Mouse (Mus musculus) urinary bladder, postnatal 36 days (tissue): ENCODE measurements around the gene Rcn3.
"Not testable (repeated sequence)": the region's sequence is repeated elsewhere in the genome, so short reads cannot be mapped to it uniquely, and the experiment has no call there.

Experiments used
- DNase-seq, 2 experiments: peaks; one replicate each; pipeline ENCODE4 v3.0.0; 2022; ENCODE audit warnings: low spot score in 2 of 2, mixed read lengths in 1 of 2

The Rcn3 gene

DNA sequence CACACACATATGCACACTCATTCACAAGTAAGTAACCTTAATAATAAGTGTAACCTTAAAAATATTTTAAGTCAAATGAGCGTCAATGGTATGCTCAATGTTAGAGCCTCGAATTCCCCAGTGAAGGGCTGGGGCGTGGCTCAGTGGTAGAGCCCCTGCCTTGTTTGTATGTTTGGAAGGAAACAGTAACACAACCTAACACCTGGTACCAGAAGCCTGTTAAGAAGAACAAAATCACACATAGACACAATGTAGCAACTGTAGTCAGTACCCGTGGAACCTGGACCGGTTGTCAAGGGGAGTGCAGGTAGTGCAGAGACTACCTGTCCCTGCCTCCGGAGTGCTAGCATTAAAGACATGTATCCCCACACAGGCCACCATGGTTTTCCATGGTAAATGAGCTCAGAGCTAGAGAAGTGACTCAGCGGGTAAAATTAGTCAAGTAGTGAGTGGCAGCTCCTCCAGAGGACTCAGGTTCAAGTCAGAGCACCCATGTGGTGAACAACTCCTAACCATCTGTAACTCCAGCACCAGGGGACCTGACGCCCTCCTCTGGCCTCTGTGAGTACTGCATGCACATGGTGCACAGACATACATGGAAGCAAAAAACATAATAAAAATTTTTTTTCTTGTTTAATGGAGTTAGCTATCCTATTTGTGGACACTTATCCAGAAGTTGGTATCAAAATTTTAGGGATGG is 6.7 kb upstream of the Rcn3 start:
- DNase-seq: no peak

DNA sequence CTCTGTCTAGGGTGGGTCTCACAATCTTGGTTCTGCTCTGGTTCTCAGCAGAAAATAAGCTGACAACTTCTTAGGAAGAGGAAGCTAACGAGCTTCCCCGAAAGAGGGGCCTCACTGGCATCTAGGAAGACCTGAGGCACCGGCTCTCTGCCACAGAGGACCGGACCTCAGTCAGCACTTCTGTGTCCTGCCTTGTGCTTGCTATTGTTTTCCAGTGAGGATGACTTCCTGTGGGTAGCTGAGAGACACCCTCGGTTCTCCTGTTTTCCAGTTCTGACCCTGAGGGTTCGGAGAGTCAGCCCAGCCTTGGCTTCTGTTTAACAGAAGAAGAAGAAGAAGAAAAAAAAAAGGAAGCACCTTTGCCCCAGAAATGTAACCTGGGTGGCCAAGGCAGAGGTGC is 5.5 kb upstream of the Rcn3 start:
- DNase-seq: no peak

DNA sequence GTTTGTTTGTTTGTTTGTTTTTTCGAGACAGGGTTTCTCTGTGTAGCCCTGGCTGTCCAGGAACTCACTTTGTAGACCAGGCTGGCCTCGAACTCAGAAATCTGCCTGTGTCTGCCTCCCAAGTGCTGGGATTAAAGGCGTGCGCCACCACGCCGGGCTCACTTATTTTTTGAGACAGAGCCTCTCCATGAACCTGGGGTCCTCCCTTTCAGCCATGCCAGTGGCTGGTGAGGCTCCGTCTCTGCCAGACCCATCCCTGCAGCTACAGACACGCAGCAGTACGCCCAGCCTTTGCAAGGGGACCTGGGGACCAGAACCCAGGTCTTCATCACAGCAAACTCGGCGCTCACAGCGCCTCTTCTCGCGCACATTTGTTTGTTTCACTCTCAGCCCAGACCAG is 3.9 kb upstream of the Rcn3 start:
- not testable (repeated sequence) for DNase-seq

DNA sequence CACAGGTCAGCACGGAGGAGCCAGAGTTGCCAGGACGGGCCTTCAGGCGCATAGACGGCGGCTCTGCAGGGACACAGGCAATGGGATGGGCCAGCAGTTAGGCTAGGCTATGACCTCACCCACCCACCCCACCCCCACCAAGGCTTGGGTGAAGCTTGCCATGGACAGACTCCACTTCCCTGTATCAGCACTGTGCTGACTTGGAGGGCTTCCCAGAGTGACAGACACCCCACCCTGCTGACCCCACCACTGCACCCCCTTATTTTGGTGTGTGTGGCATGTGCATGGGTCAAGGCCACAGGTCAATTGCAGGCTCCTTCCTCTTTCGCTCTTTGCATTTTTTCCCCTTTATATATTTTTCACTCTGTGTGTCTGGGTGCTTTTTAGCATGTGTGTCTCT is 3.3 kb upstream of the Rcn3 start:
- DNase-seq: no peak

DNA sequence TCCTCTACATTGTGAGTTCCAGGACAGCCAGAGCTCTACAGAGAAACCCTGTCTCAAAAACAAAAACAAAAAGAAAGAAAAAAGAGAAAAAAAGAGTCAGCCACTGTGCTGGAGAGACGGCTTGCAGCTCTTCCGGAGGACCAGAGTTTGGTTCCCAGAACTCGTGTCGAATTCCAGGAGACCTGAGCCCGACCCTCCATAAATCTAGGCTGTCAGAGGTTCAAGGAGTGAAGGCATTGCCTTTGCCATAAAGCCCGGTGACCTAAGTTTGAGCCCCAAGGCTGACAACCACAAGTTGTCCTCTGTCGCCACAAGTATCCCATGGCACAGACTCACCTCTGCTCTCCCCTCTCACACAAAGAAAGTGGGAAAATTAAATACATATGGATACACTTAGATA is 2.1 kb upstream of the Rcn3 start:
- no peak for DNase-seq

DNA sequence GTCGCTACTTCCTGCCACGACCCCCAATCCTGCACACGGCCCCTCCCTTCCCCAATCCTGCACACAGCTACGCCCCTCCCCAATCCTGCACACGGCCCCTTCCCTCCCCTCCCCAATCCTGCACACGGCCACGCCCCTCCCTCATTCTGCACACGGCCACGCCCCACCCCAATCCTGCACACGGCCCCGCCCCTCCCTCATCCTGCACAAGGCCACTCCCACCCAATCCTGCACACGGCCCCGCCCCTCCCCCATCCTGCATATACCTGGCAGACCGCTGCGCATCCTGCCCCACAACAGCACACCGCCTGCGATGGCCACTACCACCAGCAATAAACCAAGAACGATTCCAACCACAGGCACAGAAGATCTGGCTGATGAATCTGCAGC is 1.5 kb upstream of the Rcn3 start:
- DNase-seq: no peak

DNA sequence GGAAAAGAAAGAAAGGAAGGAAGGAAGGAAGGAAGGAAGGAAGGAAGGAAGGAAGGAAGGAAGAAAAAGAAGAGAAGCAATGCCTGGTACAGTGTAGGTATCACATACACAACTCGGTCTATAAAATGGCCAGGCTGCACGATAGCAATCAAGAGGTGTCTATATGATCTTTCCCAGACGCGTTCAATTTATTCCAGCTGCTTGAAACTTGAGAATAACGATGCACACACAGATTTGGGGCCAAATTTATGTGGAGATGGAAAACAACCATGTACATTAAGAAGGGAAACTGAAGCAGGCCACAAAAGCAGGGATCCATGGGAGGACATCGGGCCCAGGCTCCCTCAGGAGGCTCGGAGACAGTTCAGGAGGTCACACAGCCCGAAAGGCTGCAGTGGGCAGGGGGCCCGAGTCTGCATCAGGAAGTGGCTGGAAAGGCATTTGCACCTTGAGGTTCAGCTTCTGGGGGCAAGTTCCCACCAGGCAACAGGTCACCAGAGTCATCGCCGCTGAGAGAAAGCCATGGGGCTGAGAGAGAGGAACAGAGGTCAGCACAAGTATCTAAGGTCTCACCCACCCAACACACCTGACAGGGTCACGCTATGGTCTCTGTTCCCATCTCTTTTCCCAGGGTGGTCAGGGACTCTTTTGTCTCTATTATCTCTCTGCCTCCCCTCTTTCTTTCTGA is 951 bp upstream of the Rcn3 start:
- DNase-seq: no peak

DNA sequence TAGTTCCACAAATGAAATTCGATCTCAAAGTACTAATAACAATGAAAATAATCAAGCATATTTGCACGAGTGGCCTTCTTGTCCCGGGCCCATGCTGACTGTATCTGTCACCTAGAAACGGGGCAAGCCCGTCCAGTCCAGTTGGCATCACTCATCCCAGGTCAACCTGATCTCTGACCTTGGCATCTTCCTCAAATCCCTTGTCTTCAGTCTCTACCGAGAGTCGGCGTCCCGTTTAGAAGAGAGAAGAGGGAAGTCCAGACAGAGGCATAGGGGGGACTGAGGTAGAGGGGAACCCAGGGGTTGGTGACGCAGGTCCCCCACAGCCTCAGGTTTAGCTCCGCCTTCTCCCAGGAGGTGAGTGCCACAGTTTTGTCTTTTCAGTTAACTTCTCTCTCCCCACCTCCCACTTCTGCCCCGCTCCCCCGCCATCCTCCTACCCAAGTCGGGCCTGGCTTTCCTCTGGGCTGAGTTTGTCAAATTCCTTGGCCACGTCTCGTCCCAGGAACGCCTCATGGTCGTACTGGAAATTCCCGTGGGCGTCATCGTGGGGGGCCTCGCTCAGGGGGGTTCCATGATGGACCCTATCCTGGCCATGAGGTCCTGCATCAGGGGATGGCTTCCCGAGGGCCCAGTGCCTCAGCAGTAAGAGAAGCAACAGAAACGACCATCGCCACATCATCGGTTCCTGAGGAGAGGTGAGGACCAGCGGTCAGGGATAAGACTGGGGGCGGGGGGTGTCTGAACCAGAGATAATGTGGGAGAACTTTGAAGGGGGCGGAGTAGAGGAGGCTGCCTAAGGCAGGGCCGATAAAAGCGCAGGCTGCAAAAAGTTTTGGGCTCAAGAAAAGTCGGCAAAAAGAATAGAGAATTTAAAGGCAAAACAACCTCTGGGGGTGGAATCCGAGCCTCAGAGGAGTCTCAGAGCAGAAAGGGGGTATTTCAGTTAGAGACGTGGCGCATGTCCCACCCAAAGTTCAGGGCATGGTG is 725 bp downstream of the Rcn3 start:
- DNase-seq: no peak

DNA sequence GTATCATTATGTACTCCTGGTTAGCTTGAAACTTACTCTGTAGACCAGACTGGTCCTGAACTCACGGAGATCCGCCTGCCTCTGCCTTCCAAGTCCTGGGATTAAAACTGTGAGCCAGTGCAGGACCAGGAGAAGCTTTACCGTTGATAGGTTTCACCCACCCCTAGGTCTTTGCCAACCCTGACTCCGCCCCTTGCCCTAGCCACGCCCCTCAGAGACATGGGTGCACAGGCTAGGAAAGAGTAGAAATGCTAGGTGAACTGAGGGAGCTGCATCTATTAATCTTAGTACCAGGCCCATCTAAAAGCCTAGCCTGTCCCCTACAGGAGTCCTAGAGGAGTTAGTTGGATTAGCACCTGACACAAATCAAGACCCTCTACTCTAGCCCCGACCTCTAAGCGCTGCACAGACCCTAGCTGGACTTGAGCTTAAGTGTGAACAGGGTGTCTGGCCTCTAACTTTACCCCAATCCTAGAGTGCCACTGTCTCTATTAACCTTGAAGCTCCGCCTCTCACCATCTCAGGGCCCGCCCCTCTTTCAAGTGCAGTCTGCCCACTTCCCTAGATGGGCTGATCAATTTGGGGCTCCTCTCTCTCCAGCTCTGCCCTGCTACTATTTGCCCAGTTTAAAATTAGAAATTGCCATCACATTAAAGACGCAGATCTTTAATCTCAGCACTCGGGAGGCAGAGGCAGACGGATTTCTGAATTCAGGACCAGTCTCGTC is 1.6 kb downstream of the Rcn3 start:
- no peak for DNase-seq

DNA sequence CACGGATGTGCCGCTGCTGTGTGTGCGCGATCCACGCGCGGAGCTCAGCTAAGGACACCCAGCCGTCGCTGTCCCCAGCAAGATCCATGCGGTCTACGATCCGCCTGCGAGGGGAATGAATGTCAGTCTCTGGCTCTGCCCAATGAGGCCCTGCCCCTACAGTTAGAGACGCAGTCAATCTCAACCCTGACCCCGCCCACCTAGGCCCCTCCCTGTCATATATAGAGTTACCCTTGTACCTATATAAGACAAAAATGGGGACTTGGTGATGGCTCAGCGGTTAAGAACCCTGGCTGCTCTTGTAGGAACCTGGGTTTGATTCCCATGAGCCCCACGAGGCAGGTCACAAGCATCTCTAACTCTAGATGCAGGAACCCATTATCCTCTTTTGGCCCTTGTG is 3.4 kb downstream of the Rcn3 start:
- DNase-seq: no peak

DNA sequence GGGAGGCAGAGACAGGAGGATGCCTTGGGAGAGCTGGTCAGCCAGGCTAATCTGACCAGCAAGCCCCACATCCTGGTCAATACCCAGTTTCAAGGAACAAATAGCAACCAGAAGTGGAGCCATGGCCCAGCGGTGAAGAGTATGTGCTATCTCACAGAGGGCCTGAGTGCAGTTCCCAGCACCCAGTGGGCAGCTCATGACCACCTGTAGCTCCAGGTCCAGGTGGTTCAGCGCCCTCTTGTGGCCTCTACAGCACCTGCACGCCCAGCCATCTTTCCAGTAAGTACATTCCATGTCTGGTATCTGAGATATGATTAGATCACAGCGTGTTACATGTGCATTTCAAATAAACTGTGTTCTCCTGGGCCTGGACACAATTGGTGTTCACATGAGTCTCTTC is 5.9 kb downstream of the Rcn3 start:
- no peak for DNase-seq

DNA sequence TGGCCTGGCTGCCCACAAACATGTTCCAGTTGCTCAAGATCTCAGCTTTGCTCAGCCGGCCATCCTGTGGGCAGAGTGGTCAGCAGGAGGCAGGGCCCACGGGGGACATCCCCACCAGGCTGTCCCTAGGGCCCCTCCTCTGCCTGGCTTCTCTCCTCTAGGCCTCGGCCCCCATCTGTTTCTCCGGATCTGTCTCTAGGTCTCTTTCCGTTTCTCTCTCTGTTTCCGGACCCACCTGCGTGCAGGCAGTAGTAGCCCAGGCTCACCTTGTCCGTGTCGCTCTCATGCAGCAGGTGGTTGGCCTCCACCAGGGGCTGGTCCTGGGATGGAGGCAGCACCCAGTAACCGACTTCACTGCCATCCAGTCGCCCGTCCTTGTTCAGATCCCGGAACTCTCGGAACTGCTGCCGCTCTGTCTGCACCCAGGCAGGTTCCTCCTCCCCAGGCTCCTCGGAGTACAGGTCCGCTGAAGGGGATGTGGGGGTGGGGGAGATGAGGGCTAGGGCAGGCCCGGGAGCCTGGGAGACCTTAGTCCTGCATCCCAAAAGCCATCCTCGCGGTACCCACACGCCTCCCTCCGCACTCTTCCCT is 8.6 kb downstream of the Rcn3 start:
- no peak for DNase-seq

DNA sequence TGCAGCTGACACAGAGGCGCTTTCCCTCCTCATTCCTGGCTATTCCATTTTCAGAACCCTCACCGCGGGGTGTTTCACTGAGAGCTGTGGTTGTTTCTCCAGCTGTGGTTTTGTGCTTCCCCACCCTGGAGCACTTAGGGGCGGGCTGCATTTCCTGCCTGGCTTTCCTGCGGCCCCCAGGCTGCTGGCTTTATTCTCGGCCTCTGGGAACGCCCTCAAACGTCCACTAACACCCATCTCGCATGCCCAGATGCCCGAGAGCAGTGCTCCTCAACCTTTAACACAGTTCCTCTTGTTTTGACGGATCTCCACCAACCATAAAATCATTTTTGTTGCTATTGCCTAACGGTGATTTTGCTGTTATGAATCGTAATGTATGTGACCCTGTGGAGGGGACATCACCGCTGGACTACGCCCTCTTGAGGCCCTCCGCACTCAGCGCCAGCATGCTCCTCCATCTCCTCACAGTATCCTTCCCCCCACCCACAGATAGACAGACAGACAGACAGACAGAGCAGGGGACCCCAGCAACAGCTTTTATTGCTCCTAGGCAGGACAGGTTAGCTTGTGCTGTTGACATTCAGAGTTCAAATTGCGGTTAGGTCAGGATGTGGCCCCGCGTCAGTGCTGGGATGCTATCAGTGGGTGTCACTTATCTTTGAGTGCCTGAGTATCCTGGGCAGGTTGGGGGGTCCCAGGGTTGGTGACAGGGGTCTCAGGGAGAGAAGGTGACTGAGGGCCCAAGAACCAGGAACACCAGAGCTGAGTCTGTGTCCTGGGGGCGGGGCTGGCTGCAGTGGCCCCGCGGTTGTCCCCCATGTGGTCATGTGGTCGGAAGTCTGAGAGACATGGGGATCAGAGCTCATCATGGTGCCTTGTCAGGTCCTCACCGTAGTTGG is 9.4 kb downstream of the Rcn3 start:
- DNase-seq: peak in 1 of 2 experiments; percentile 56

DNA sequence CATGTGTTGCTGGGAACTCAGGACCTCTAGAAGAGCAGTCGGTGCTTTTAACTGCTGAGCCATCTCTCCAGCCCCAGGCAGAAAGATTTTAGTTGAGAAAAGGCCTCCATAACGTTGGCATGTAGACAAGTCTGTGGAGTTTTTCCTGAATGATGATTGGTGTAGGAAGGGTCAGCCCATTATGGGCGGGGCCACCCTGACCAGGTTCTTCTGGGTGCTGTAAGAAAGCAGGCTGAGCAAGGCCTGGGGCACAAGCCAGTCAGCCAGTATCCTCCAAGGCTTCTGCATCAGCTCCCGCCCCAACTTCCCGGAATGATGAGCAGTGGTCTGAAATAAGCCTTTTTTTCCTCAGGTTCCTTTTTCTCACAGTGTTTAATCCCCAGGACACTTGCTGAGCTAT is 11.0 kb downstream of the Rcn3 start:
- no peak for DNase-seq

DNA sequence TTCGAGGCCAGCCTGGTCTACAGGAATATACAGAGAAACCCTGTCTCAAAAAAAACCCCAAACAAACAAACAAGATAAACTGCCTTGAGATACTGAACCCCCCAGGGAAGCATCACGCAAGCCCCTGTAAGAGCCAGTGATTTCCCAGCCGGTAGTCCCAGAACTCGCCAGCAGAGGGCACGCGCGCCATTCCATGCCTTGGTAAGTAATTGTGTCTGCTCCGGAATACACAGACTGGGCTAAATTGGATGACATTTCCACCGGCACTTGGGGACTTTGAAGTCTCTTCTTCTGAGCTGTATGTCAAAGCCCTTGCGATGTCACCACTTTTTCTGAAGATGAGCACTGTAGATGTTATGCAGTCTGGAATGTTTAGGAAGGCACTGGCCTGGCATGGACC is 12.2 kb downstream of the Rcn3 start:
- peak; percentile 81 to 90 for DNase-seq

DNA sequence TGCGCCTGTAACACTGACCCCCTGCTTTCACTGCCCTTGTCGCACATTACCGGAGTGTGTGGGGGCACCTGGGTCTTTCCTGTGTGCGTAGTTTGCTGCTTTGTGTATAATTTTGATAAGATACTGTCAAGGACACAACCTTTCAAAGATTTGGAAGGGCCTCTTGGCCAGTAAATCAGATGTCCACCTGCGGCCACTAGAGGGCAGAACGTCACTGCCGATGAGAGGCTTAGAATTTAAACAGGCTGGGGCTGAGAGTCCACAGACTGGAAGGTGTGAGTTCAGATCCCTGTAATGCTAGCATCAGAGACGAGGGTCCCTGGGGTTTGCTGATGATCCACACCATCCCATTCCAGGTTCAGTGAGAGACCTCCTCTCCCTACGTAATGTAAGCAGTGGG is 13.5 kb downstream of the Rcn3 start:
- DNase-seq: peak; percentile 59 to 73

DNA sequence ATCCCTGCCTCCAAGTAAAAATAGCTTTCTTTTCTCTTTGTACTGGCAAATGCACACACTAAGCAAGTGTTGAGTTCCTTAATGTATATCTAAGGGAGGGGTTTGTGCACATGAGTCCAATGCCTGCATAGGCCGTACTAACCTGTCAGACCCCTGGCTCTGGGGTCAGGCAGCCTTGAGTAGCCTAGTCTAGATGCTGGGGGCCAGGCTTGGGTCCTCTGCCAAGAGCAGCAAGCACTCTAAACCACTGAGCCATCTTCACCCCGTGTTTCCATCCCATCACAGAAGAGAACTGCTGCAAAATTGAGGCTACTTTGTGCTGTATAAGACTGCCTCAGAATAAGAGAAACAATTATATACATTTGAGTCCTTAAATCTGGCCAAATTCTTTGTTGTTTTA is 14.2 kb downstream of the Rcn3 start:
- DNase-seq: no peak

DNA sequence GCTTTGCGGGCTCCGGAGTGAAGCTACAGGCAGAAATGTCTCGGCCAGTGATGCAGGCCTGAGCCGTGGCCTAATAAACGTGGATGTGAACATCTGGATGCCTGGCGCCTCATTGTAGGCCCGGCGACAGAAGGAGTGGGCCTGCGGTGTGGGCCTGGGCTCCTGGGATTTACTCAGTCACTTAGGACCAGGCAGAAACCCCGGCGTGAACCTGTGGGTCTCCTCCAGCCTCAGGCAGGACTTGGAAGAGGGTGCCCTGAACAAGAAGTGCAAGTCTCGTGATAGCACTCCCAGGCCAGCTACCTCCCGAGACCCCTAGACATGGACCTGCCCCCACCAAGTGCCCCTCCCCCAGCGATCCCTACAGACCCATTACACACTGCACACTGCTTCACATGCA is 14.7 kb downstream of the Rcn3 start:
- DNase-seq: no peak

DNA sequence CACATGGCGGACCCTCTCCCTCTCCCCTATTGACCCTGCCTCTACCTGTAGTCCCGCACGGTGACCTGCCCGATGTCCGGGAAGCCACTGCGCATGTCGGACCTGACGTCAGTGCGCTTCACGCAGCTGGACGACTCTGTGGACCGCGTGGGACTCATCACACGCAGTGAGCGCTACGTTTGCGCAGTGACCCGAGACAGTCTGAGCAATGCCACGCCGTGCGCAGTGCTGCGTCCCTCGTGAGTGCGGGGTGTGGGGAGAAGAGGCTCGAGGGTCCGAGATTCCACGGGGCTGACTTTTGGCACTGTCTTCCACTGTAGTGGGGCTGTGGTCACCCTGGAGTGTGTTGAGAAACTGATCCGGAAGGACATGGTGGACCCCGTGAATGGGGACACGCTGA is 15.5 kb downstream of the Rcn3 start:
- no peak for DNase-seq

DNA sequence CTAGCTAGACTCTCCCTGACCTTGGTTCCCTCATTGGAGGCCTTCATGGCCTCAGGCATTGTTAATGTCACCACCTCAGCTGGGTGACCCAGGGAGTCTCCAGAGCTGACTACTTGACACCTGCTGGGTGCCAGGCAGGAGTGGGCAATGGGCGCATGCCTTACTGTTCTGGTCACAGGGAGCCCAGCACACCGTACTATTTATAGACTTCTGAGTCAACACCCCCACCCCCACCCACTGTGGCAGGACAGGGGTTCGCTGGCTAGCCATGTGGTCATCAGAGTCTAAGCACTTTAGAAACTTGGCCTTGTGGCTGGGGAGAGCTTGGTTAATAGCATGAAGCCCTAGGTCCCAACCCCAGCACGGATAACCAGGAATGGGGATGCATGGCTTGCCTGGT is 16.6 kb downstream of the Rcn3 start:
- DNase-seq: no peak
